Mouse (Mus musculus) forebrain, embryonic 13.5 days (tissue): Measurements from ENCODE around the gene Prss22. TPM values are rescaled to one million over a fixed set of nuclear protein-coding genes. Genes with fewer than 3 reads are reported as not detected.

Source experiments
- ATAC-seq: fragments of 200-750 bp; cut with Nextera tagmentation; 2 replicates; pipeline ENCODE4 v1.8.0; 2017
- H3K27ac ChIP-seq: fragments of 300-500 bp; sonication (generic); 2 replicates; pipeline ENCODE4 v1.5.1; 2015; ENCODE audit warnings: inconsistent platforms, mild to moderate bottlenecking, moderate library complexity
- H3K27me3 ChIP-seq: fragments of 300-500 bp; sonication (generic); 2 replicates; pipeline ENCODE4 v1.6.1; 2015; ENCODE audit warnings: mild to moderate bottlenecking, inconsistent platforms
- H3K36me3 ChIP-seq: fragments of 300-500 bp; sonication (generic); 2 replicates; pipeline ENCODE4 v1.6.1; 2015; ENCODE audit warnings: mild to moderate bottlenecking, inconsistent platforms; ENCODE audit not compliant: poor library complexity, severe bottlenecking
- H3K4me1 ChIP-seq: fragments of 300-500 bp; sonication (generic); 2 replicates; pipeline ENCODE4 v1.6.1; 2015; ENCODE audit warnings: inconsistent platforms
- H3K4me2 ChIP-seq: fragments of 300-500 bp; sonication (generic); 2 replicates; pipeline ENCODE4 v1.6.1; 2015; ENCODE audit warnings: inconsistent platforms, mild to moderate bottlenecking, moderate library complexity
- H3K4me3 ChIP-seq: fragments of 300-500 bp; sonication (generic); 2 replicates; pipeline ENCODE4 v1.5.1; 2015; ENCODE audit warnings: mild to moderate bottlenecking, inconsistent platforms
- H3K9ac ChIP-seq: fragments of 300-500 bp; sonication (generic); 2 replicates; pipeline ENCODE4 v1.6.1; 2015; ENCODE audit warnings: mild to moderate bottlenecking, inconsistent platforms
- H3K9me3 ChIP-seq: fragments of 300-500 bp; sonication (generic); replicated peaks from 2 replicates; pipeline ENCODE4 v1.6.1; 2016; ENCODE audit warnings: inconsistent platforms
- WGBS: fragments of 180-500 bp; shearing (Covaris S2); methylation state at CpG from one replicate; pipeline ENCODE4 v1.1.7; 2015; 5-methylcytosine and 5-hydroxymethylcytosine counted together
- polyA plus RNA-seq: library from polyadenylated mRNA; unstranded; fragments of >200 nt; fragmentation: Nextera tagmentation; extraction: Ambion mirVana; gene quantifications from 2 replicates; pipeline ENCODE4 v1.2.1, GENCODE M21; 2015

Prss22 gene
- polyA plus RNA-seq, 1 experiment from 2014 or later = not detected

DNA sequence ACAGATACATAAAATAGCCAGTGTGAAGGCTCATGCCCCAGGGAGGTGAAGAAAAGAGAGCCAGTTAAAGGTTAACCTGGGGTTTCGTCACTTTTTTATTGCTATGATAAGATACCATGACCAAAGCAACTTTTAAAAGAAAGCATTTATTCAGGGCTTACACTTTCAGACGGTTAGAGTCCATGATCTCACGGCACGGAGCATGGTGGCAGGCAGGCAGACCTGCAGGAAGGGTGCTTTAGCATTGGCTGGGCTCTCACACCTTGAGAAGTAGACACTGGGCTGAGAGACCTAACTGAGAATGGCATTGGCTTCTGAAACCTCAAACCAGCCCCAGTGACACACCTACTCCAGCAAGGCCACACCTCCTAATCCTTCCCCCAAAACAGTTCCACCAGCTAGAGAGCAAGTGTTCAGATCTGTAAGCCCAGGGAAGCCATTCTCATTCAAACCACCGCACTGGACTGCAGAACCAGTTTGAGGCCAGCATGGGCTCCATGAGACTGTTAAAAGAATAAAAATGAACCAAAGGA, 16.6 kb upstream of the Prss22 start:
- ATAC-seq = no peak
- no peaks in the 10 kb centered on the region for H3K9me3 ChIP-seq
- H3K27me3 ChIP-seq = no peaks in the 10 kb centered on the region
- WGBS = 85% methylated on average over 5 of the region's 5 CpGs
- H3K36me3 ChIP-seq = no peaks in the 10 kb centered on the region
- no peak overlapping the region for H3K4me3 ChIP-seq
- no peak overlapping the region for H3K4me2 ChIP-seq
- H3K4me1 ChIP-seq = no peaks in the 10 kb centered on the region
- H3K27ac ChIP-seq = no peak overlapping the region
- H3K9ac ChIP-seq = no peak overlapping the region

DNA sequence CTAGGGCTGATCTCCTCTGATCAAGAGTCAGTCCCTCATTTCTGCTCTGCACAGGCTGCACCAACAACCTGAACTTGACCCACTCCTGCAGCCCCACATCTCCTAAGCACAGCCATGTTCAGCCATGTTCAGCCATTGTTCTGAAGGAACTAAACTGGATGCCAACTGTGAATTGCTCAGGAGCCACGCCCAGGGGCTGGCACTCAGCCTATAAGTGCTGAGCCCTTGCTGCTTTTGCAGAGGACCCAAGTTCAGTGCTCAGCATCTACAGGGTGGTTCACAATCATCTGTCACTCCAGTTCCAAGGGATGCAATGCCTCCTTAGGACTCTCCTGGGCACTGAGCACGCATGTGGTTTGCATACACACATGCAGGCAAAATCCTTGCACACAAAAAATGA, 15.0 kb upstream of the Prss22 start:
- Histone ChIP-seq H3K4me3 (no peak overlapping the region), H3K36me3 (no peaks in the 10 kb centered on the region), H3K4me2 (no peak overlapping the region), H3K4me1 (no peaks in the 10 kb centered on the region), H3K9me3 (no peaks in the 10 kb centered on the region), H3K9ac (no peak overlapping the region), H3K27me3 (no peaks in the 10 kb centered on the region), H3K27ac (no peak overlapping the region)
- no peak for ATAC-seq
- 78% methylated on average over 2 of the region's 2 CpGs for WGBS

DNA sequence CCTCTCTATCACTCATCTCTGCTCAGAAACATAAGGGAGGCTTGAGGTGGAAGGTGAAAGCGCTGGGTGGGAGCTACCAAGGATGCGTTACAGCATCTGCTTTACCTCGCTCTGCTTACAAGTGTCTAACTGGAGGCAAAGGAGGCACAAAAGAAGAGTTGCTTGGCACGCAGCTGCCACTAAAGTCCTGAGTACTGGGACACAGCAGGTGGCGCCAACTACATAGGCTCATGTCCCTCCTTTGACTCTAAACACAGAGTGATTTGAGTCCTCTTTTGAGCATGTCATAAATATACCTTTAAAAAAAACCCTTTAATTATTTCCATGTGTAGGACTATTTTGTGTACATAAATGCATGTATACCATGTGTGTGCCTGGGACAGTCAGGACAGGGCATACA, 11.7 kb upstream of the Prss22 start:
- Histone ChIP-seq H3K4me1 (no peaks in the 10 kb centered on the region), H3K9me3 (no peaks in the 10 kb centered on the region), H3K9ac (no peak overlapping the region), H3K36me3 (no peaks in the 10 kb centered on the region), H3K27me3 (no peaks in the 10 kb centered on the region), H3K4me3 (no peak overlapping the region), H3K27ac (no peak overlapping the region), H3K4me2 (no peak overlapping the region)
- no peak for ATAC-seq
- 46% methylated on average over 5 of the region's 5 CpGs for WGBS

DNA sequence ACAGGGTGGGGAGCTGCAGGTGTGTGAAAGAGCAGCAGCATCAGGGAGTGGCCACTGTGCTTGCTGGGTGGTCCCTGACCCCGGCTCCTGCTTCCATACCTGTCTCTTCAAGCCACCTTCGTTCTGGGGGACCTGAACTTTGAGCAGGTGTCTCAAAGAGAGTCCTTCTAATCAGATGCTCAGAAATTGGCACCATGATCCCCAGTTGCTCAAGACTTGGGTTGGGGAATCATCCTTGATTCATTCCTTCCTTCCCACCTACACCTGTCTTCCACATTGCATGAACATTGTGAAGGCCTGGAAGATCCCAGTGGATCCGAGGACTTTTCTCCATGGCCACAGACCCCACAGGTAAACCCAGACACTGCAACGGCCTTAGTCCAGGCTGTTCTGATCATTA, 10.2 kb upstream of the Prss22 start:
- WGBS = 75% methylated on average over 4 of the region's 4 CpGs
- Histone ChIP-seq H3K4me1 (no peaks in the 10 kb centered on the region), H3K4me2 (no peak overlapping the region), H3K36me3 (no peaks in the 10 kb centered on the region), H3K9me3 (no peaks in the 10 kb centered on the region), H3K9ac (no peak overlapping the region), H3K4me3 (no peak overlapping the region), H3K27me3 (no peaks in the 10 kb centered on the region), H3K27ac (no peak overlapping the region)
- ATAC-seq = no peak

DNA sequence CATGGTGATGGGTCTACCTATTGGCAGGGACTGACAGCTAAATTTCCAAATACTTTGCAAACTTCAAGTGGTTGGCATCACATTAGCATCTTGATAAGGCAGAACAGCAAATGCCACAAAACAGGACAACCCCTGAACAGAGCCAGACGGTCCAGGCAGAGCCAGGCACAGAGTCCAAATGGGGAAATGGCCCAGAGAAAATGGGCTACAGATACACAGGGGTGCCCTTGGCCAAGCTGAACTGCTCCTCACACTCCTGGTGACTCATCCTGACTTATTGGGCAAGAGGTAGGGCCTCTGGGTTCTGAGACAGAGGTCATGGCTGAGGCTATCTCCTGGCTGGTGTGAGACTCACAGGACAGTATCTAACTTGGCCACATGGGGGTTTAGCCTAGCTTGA, 9.5 kb upstream of the Prss22 start:
- H3K36me3 ChIP-seq = no peaks in the 10 kb centered on the region

DNA sequence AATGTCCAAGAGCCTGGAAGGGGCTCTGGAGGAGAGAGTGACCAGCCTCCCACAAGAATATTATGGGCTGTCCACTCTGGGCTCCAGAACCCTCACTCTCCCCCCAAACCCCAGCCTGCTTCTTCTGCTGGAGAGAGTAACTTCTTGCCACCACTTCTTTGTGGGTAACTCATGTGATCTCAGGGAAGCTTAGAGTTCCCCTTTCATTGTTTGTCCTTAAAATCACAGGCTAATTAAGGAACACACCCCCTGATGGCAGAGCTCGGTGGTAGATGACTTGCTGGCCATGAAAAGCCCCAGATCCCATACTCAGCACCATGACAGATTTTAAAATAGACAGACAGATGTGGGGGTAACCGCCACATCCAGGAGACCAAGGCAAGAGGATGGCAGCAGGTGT, 9.0 kb upstream of the Prss22 start:
- no peak overlapping the region for H3K4me2 ChIP-seq
- no peaks in the 10 kb centered on the region for H3K36me3 ChIP-seq
- H3K9ac ChIP-seq = no peak overlapping the region
- H3K27me3 ChIP-seq = no peaks in the 10 kb centered on the region
- H3K4me1 ChIP-seq = no peaks in the 10 kb centered on the region
- no peak overlapping the region for H3K4me3 ChIP-seq
- H3K9me3 ChIP-seq = no peaks in the 10 kb centered on the region
- no peak overlapping the region for H3K27ac ChIP-seq
- no peak for ATAC-seq
- 49% methylated on average over 2 of the region's 2 CpGs for WGBS

More for the DNA sequence above, 9.5 kb upstream of the Prss22 start:
- Histone ChIP-seq H3K27ac (no peak overlapping the region), H3K9ac (no peak overlapping the region), H3K4me1 (no peaks in the 10 kb centered on the region), H3K9me3 (no peaks in the 10 kb centered on the region), H3K4me2 (no peak overlapping the region), H3K4me3 (no peak overlapping the region), H3K27me3 (no peaks in the 10 kb centered on the region)
- 79% methylated on average over 1 of the region's 1 CpGs for WGBS
- ATAC-seq = no peak

DNA sequence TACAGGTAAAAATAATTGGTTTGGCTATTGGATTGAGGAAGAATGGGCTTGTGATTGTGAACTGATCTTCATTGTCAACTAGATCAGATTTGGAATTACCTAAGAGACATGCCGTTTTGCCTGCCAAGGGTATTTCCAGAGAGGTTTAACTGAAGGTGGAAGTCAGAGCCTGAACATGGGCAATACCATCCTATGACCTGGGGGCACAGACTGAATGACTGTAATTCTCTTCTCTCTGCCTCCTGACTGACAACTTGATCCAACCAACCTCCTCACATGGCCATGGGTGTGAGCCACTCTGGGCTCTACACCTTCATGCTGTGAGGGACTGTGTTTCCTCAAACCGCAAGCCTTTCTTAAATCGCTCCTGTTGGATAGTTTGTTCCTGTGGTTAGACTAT, 7.1 kb upstream of the Prss22 start:
- H3K4me2 ChIP-seq = no peak overlapping the region
- no peaks in the 10 kb centered on the region for H3K9me3 ChIP-seq
- H3K4me3 ChIP-seq = no peak overlapping the region
- H3K27me3 ChIP-seq = no peaks in the 10 kb centered on the region
- H3K4me1 ChIP-seq = no peaks in the 10 kb centered on the region
- 92% methylated on average over 3 of the region's 3 CpGs for WGBS
- no peak overlapping the region for H3K9ac ChIP-seq
- no peaks in the 10 kb centered on the region for H3K36me3 ChIP-seq
- H3K27ac ChIP-seq = no peak overlapping the region
- no peak for ATAC-seq

DNA sequence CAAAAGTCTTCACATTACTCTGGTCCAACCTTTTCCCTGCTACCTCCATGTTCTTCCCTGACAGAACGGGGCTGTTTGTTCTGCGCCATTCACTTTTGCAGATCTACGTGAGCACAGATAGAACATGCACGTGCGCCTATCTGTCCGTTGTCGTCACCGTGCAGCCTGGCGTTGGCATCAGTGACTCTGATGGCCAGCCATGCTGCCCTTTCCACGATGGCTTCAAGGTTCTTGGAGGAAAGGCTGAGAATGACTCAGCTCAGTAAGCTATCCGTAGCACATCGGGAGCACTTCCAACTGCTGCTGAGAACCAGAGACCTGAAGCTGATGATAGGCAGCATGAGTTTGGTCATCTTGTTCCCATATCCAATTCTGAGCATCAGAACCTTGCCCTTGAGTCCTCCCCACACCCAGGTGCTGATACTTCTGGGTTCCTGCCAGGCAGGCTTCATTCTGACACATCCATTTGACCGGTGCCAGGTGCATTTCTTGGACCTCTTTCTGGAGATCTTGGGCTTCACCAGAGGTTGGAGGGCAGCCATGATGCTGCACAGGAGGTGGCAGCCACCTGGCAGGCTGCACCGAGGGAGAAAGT, 6.3 kb upstream of the Prss22 start:
- H3K9ac ChIP-seq = no peak overlapping the region
- WGBS = 90% methylated on average over 14 of the region's 14 CpGs
- H3K27ac ChIP-seq = no peak overlapping the region
- no peaks in the 10 kb centered on the region for H3K9me3 ChIP-seq
- no peak for ATAC-seq
- no peaks in the 10 kb centered on the region for H3K27me3 ChIP-seq
- H3K4me2 ChIP-seq = no peak overlapping the region
- H3K4me1 ChIP-seq = no peaks in the 10 kb centered on the region
- H3K36me3 ChIP-seq = no peaks in the 10 kb centered on the region
- H3K4me3 ChIP-seq = no peak overlapping the region

DNA sequence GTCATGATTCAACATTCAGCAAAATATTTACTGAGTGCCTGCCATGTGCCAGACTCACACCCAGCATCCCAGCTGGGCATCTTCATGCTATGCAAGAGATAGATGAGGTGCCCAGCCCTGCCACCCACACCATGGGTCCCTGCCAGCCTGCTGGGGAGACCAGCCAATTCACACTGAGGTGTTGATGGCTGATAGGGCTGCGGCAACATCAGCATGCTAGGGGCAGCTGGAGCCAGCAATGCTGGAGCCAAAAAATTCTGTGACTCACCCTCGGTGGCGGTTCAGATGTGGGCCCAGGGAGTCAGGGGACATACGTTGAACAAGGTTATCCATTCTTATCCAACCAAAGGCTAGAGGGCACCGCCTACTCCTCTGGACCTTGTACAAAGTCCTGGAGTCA, 2.5 kb upstream of the Prss22 start:
- Histone ChIP-seq H3K9ac (no peak overlapping the region), H3K4me2 (no peak overlapping the region), H3K4me3 (no peak overlapping the region), H3K9me3 (no peaks in the 10 kb centered on the region), H3K4me1 (no peaks in the 10 kb centered on the region), H3K27ac (no peak overlapping the region), H3K27me3 (no peaks in the 10 kb centered on the region), H3K36me3 (no peaks in the 10 kb centered on the region)
- 84% methylated on average over 5 of the region's 5 CpGs for WGBS
- no peak for ATAC-seq

DNA sequence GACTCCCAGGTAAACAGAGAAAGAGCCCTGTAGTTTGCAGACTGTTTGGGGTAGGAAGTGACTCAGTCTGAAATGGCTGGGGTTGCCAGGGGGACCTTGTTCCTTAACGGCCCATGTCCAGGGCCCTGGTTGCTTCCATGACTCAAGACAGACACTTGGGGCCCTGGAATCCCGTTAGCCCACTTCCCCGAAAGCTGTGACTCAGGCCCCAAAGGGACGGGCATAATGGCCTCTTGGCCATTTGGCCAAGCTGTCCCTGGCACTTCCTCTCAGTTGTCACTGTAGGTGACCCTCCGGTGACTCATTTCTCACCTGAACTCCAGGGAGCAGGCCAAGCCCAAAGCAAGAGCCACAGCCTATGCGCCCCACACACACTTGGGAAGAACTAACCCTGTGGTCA, 483 bp upstream of the Prss22 start:
- no peaks in the 10 kb centered on the region for H3K4me1 ChIP-seq
- H3K27ac ChIP-seq = no peak overlapping the region
- no peaks in the 10 kb centered on the region for H3K9me3 ChIP-seq
- H3K4me3 ChIP-seq = no peak overlapping the region
- WGBS = 88% methylated on average over 6 of the region's 6 CpGs
- H3K4me2 ChIP-seq = no peak overlapping the region
- ATAC-seq = no peak
- 0 out of 2 replicates have a peak, but pooled peaks cover 3% of the 10 kb centered on the region for H3K27me3 ChIP-seq
- H3K36me3 ChIP-seq = no peaks in the 10 kb centered on the region
- no peak overlapping the region for H3K9ac ChIP-seq

DNA sequence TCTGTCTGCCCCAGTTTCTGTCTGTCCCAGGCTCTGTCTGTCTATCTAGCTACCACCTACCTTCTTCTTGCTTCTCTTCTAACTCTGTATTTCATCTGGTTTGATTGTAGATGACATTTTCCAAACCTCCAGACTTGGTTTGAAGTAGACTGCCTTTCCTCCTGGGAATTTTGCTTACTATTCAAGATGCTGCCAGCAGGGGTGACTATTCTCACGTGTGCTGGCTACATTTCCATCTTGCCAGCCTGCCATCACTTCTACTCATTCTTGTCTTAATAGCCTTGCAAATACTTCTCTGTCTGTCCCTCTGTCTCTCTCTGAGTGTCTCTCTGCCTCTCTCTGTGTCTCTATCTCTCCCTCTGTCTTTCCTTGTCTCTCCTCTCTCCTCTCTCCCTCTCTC, 2.5 kb downstream of the Prss22 start:
- no peaks in the 10 kb centered on the region for H3K9me3 ChIP-seq
- WGBS = 43% methylated on average over 1 of the region's 1 CpGs
- H3K4me2 ChIP-seq = no peak overlapping the region
- H3K4me1 ChIP-seq = 0 out of 2 replicates have a peak, but pooled peaks cover 3% of the 10 kb centered on the region
- H3K27ac ChIP-seq = no peak overlapping the region
- H3K9ac ChIP-seq = no peak overlapping the region
- 0 out of 2 replicates have a peak, but pooled peaks cover 3% of the 10 kb centered on the region for H3K27me3 ChIP-seq
- no peaks in the 10 kb centered on the region for H3K36me3 ChIP-seq
- no peak overlapping the region for H3K4me3 ChIP-seq
- no peak for ATAC-seq

DNA sequence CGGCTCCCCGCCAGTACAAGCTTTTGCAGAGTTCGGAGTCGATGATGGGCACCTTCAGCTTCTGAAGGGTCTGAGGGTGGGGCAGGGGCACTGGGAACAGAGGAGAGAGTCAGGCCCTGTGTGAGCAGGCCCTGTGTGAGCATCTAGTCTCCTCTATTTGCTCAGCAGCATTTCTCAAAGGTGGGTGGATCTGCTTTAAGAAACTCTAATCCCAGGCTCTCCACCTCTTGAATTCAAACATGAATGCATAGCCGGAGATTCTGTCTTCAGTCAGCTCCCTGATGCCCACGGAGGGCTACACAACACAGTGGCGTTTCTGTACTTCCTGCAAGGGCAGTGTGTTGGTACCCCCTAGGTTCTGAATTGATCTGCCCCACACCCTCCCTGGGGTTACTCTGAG, 3.2 kb downstream of the Prss22 start:
- Histone ChIP-seq H3K4me3 (no peak overlapping the region), H3K4me2 (no peak overlapping the region), H3K4me1 (0 out of 2 replicates have a peak, but pooled peaks cover 3% of the 10 kb centered on the region), H3K27me3 (0 out of 2 replicates have a peak, but pooled peaks cover 3% of the 10 kb centered on the region), H3K27ac (no peak overlapping the region), H3K36me3 (no peaks in the 10 kb centered on the region), H3K9ac (no peak overlapping the region), H3K9me3 (no peaks in the 10 kb centered on the region)
- no peak for ATAC-seq
- WGBS = 71% methylated on average over 7 of the region's 7 CpGs
